Mouse (Mus musculus): ENCODE measurements at regions not wholly inside any gene's neighbourhood (a gene's known extent, or its start where the extent isn't known, plus 50 kb on each side); places are given as distances from the start of the nearest gene placed in this dataset.

DNA sequence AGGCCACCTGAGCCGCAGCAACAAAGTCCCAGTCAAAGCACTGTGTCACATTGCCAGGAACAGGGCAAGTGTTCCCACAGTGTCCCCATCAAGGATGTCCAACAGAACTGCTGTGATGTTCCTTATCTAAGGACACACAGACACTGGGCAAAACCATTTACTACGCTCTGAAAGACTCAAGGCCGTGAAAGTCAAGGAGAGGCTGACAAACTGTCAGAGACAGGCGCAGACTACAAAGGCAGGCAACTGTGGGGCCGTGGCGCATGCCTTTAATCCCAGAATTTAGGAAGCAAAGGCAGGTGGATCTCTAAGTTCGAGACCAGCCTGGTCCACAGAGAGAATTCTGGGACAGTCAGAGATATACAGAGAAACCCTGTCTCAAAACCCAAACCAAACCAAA, 96.8 kb upstream of the Slc22a12 start:
- TF ChIP-seq CTCF (IDR thresholded peaks at IDR 0.05; ENCODE audit: insufficient read depth, low read depth, low read length) (no peak), POLR2A (IDR thresholded peaks at IDR 0.05; ENCODE audit: insufficient read depth, low read depth, low read length) (no peak)

Measured in olfactory bulb, adult 2 months (tissue).